Mouse (Mus musculus): ENCODE measurements at regions not wholly inside any gene's neighbourhood (a gene's known extent, or its start where the extent isn't known, plus 50 kb on each side); places are given as distances from the start of the nearest gene placed in this dataset.

DNA sequence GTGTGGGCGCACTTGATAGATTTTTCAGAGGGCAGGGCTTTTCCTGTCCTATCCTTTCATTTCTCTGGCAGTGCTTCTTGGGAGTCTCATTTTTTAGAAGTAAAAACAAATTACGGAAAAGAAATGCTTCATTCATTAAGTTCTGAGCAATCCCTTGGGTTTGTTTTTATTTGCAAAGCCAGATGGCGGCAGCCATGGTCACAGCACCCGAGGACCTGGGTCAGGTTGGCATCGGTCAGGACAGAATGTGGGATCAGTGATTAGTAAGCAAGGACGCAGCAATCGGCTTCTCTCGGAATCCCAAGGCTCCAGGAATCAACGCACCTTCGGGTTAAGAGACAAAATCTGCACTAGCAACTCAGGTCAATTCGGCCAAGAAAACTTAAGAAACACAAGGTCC is 70.8 kb upstream of the Gnaq start:
- TF ChIP-seq CHD2 (IDR thresholded peaks at IDR 0.05; ENCODE audit: low read depth, low read length) (no peak), ZNF384 (IDR thresholded peaks at IDR 0.05; ENCODE audit: low read depth, low read length) (no peak), MAFK (IDR thresholded peaks at IDR 0.05; ENCODE audit: insufficient read depth, low read depth, low read length) (no peak), HCFC1 (IDR thresholded peaks at IDR 0.05; ENCODE audit: borderline replicate concordance, insufficient read depth, low read length) (no peak)
